Mouse (Mus musculus) lung, embryonic 16.5 days (tissue): Measurements from ENCODE around the gene Prim2. TPM values are rescaled to one million over a fixed set of nuclear protein-coding genes. Genes with fewer than 3 reads are reported as not detected.

ENCODE experiments used
- ATAC-seq: fragments of 200-750 bp; cut with Nextera tagmentation; 2 replicates; pipeline ENCODE4 v1.8.0; 2017; ENCODE audit warnings: low read depth, mild to moderate bottlenecking, moderate library complexity
- H3K27ac ChIP-seq: fragments of 300-500 bp; sonication (generic); 2 replicates; pipeline ENCODE4 v1.5.1; 2014; ENCODE audit warnings: mild to moderate bottlenecking, control low read depth, low read length
- H3K27me3 ChIP-seq: fragments of 300-500 bp; sonication (generic); 2 replicates; pipeline ENCODE4 v1.6.1; 2014; ENCODE audit warnings: low read depth, low read length, mixed read lengths; ENCODE audit not compliant: control insufficient read depth, insufficient read depth
- H3K36me3 ChIP-seq: fragments of 300-500 bp; sonication (generic); 2 replicates; pipeline ENCODE4 v1.6.1; 2014; ENCODE audit warnings: low read length; ENCODE audit not compliant: control insufficient read depth, insufficient read depth
- H3K4me1 ChIP-seq: fragments of 300-500 bp; sonication (generic); replicated peaks from 2 replicates; pipeline ENCODE4 v1.6.1; 2014; ENCODE audit warnings: low read length, mixed read lengths; ENCODE audit not compliant: control insufficient read depth, insufficient read depth
- H3K4me2 ChIP-seq: fragments of 300-500 bp; sonication (generic); 2 replicates; pipeline ENCODE4 v1.6.1; 2014; ENCODE audit warnings: low read depth, low read length, control low read depth
- H3K4me3 ChIP-seq: fragments of 300-500 bp; sonication (generic); 2 replicates; pipeline ENCODE4 v1.5.1; 2014; ENCODE audit warnings: mild to moderate bottlenecking, low read length, control low read depth
- H3K9ac ChIP-seq: fragments of 300-500 bp; sonication (generic); 2 replicates; pipeline ENCODE4 v1.6.1; 2014; ENCODE audit warnings: low read length, control low read depth
- H3K9me3 ChIP-seq: fragments of 300-500 bp; sonication (generic); 2 replicates; pipeline ENCODE4 v1.6.1; 2016; ENCODE audit warnings: low read length; ENCODE audit not compliant: control insufficient read depth
- WGBS: fragments of 180-500 bp; shearing (Covaris S2); extraction: QIAGEN DNeasy Blood & Tissue Kit; methylation state at CpG from one replicate; pipeline ENCODE4 v1.1.7; 2014; 5-methylcytosine and 5-hydroxymethylcytosine counted together
- polyA plus RNA-seq: library from polyadenylated mRNA; unstranded; fragments of >200 nt; fragmentation: Nextera tagmentation; extraction: Ambion mirVana; gene quantifications from 2 replicates; pipeline ENCODE4 v1.2.1, GENCODE M21; 2015

Prim2 gene
- polyA plus RNA-seq, 1 experiment from 2014 or later = 37.9 TPM

GRCm38 (mm10) chr1:33590556-33591411 lies 78.8 kb downstream of the Prim2 start:
- Histone ChIP-seq H3K9ac (no peak overlapping the region), H3K36me3 (no peaks in the 10 kb centered on the region), H3K4me3 (no peak overlapping the region), H3K9me3 (no peaks in the 10 kb centered on the region), H3K27me3 (no peaks in the 10 kb centered on the region), H3K27ac (no peak overlapping the region), H3K4me1 (no peaks in the 10 kb centered on the region), H3K4me2 (no peak overlapping the region)
- no peak for ATAC-seq
- 77% methylated on average over 8 of the region's 8 CpGs for WGBS

GRCm38 (mm10) chr1:33589531-33589930 lies 80.1 kb downstream of the Prim2 start:
- Histone ChIP-seq H3K9ac (no peak overlapping the region), H3K4me2 (no peak overlapping the region), H3K27ac (no peak overlapping the region), H3K4me1 (no peaks in the 10 kb centered on the region), H3K9me3 (no peaks in the 10 kb centered on the region), H3K27me3 (no peaks in the 10 kb centered on the region), H3K36me3 (no peaks in the 10 kb centered on the region), H3K4me3 (no peak overlapping the region)
- WGBS = 67% methylated on average over 2 of the region's 2 CpGs
- ATAC-seq = no peak

- H3K4me2 ChIP-seq = no peak overlapping the region
- no peaks in the 10 kb centered on the region for H3K4me1 ChIP-seq
- no peaks in the 10 kb centered on the region for H3K36me3 ChIP-seq
- 75% methylated on average over 5 of the region's 6 CpGs for WGBS
- H3K4me3 ChIP-seq = no peak overlapping the region
- no peaks in the 10 kb centered on the region for H3K27me3 ChIP-seq
- H3K27ac ChIP-seq = no peak overlapping the region
- no peak overlapping the region for H3K9ac ChIP-seq
- ATAC-seq = no peak
- H3K9me3 ChIP-seq = no peaks in the 10 kb centered on the region
Observed at GRCm38 (mm10) chr1:33588557-33588956, 81.0 kb downstream of the Prim2 start.

- Histone ChIP-seq H3K9me3 (no peaks in the 10 kb centered on the region), H3K4me3 (no peak overlapping the region), H3K4me1 (no peaks in the 10 kb centered on the region), H3K4me2 (no peak overlapping the region), H3K27ac (no peak overlapping the region), H3K27me3 (no peaks in the 10 kb centered on the region), H3K36me3 (no peaks in the 10 kb centered on the region), H3K9ac (no peak overlapping the region)
- no peak for ATAC-seq
Observed at GRCm38 (mm10) chr1:33584590-33584978, 85.0 kb downstream of the Prim2 start.

- WGBS = 60% methylated on average over 7 of the region's 7 CpGs
- Histone ChIP-seq H3K9me3 (no peaks in the 10 kb centered on the region), H3K4me1 (no peaks in the 10 kb centered on the region), H3K4me2 (no peak overlapping the region), H3K27ac (0 out of 2 replicates have a peak overlapping the region, but pooled peaks have one; percentile 17), H3K36me3 (no peaks in the 10 kb centered on the region), H3K9ac (no peak overlapping the region), H3K4me3 (no peak overlapping the region), H3K27me3 (no peaks in the 10 kb centered on the region)
- peak; percentile 71 for ATAC-seq
Observed at GRCm38 (mm10) chr1:33583817-33584589, 85.6 kb downstream of the Prim2 start.

- H3K36me3 ChIP-seq = no peaks in the 10 kb centered on the region
- 72% methylated on average over 6 of the region's 6 CpGs for WGBS
- H3K9ac ChIP-seq = no peak overlapping the region
- H3K27ac ChIP-seq = no peak overlapping the region
- ATAC-seq = no peak
- no peaks in the 10 kb centered on the region for H3K27me3 ChIP-seq
- H3K4me2 ChIP-seq = no peak overlapping the region
- H3K9me3 ChIP-seq = no peaks in the 10 kb centered on the region
- H3K4me1 ChIP-seq = no peaks in the 10 kb centered on the region
- H3K4me3 ChIP-seq = no peak overlapping the region
Observed at GRCm38 (mm10) chr1:33578593-33578992, 91.0 kb downstream of the Prim2 start.

GRCm38 (mm10) chr1:33574459-33574858 lies 95.1 kb downstream of the Prim2 start:
- no peak overlapping the region for H3K9ac ChIP-seq
- 91% methylated on average over 6 of the region's 6 CpGs for WGBS
- no peaks in the 10 kb centered on the region for H3K4me1 ChIP-seq
- H3K27ac ChIP-seq = no peak overlapping the region
- H3K9me3 ChIP-seq = no peaks in the 10 kb centered on the region
- H3K4me2 ChIP-seq = no peak overlapping the region
- H3K4me3 ChIP-seq = no peak overlapping the region
- no peaks in the 10 kb centered on the region for H3K36me3 ChIP-seq
- no peak for ATAC-seq
- H3K27me3 ChIP-seq = no peaks in the 10 kb centered on the region

GRCm38 (mm10) chr1:33565764-33566401 lies 103.7 kb downstream of the Prim2 start:
- H3K4me2 ChIP-seq = no peak overlapping the region
- no peaks in the 10 kb centered on the region for H3K36me3 ChIP-seq
- H3K27me3 ChIP-seq = no peaks in the 10 kb centered on the region
- WGBS = 56% methylated on average over 7 of the region's 7 CpGs
- H3K27ac ChIP-seq = no peak overlapping the region
- no peak overlapping the region for H3K9ac ChIP-seq
- no peak for ATAC-seq
- no peak overlapping the region for H3K4me3 ChIP-seq
- H3K4me1 ChIP-seq = no peaks in the 10 kb centered on the region
- H3K9me3 ChIP-seq = no peaks in the 10 kb centered on the region

- Histone ChIP-seq H3K36me3 (no peaks in the 10 kb centered on the region), H3K4me1 (no peaks in the 10 kb centered on the region), H3K9ac (no peak overlapping the region), H3K27me3 (no peaks in the 10 kb centered on the region), H3K9me3 (no peaks in the 10 kb centered on the region), H3K27ac (no peak overlapping the region), H3K4me3 (no peak overlapping the region), H3K4me2 (no peak overlapping the region)
- WGBS = 71% methylated on average over 6 of the region's 6 CpGs
- no peak for ATAC-seq
Observed at GRCm38 (mm10) chr1:33564032-33564431, 105.6 kb downstream of the Prim2 start.
